Mouse (Mus musculus) olfactory bulb, adult 2 months (tissue): Measurements from ENCODE around the gene Cdr2l.

Experiments used
- CTCF ChIP-seq: fragments of 200-500 bp; IDR thresholded peaks from 2 replicates; pipeline ENCODE4 v1.5.1; 2012; ENCODE audit warnings: low read depth, mild to moderate bottlenecking, low read length, moderate library complexity; ENCODE audit not compliant: insufficient read depth
- POLR2A ChIP-seq: fragments of 200-500 bp; IDR thresholded peaks from 2 replicates; pipeline ENCODE4 v1.6.1; 2012; ENCODE audit warnings: mild to moderate bottlenecking, low read depth, low read length, moderate library complexity; ENCODE audit not compliant: insufficient read depth

- no peak for TF ChIP-seq CTCF
- no peak for TF ChIP-seq POLR2A
Measured at GRCm38 (mm10) chr11:115359293-115359692, 22.4 kb upstream of the Cdr2l start.
